In genomic region chr3:141491951-141492310, GRCm38 (mm10) we compare ENCODE assay signal across 9 mouse cellular contexts. TPM values are rescaled to one million over a fixed set of nuclear protein-coding genes. Genes with fewer than 3 reads are reported as not detected.
A peak's percentile ranks its signal among the peaks of the same experiment; 100 is the strongest.
DNase-seq lines count a peak whose midpoint lies in the region; ATAC-seq and TF ChIP-seq lines count a peak whose summit lies in the region.
"Had no signal": no experiment of that assay in that cellular context is flagged by ENCODE, and none has a peak within 500 bp of the region (broad histone marks: within the 10 kb centered on the region; RNA-seq: fewer than 3 reads in every experiment).

No protein-coding gene starts in this region.

- WGBS in neural tube, embryonic 15.5 days: 52% methylated on average over 2 of the region's 2 CpGs
- WGBS in midbrain, embryonic 13.5 days: 56% methylated on average over 2 of the region's 2 CpGs
- WGBS in hindbrain, embryonic 10.5 days: 49% methylated on average over 2 of the region's 2 CpGs

- H3K9ac ChIP-seq in neural tube, embryonic 15.5 days (replicated peaks): no peak overlapping the region
- no peak overlapping the region for H3K9ac ChIP-seq in midbrain, embryonic 13.5 days (replicated peaks)
- H3K9ac ChIP-seq: liver, embryonic 13.5 days had no signal

- no peak for TF ChIP-seq CTCF in gastrocnemius, adult 2 months (IDR thresholded peaks at IDR 0.05)

- H3K36me3 ChIP-seq in neural tube, embryonic 15.5 days: no peaks in the 10 kb centered on the region
- H3K36me3 ChIP-seq in midbrain, embryonic 13.5 days: no peaks in the 10 kb centered on the region
- no peaks in the 10 kb centered on the region for H3K36me3 ChIP-seq in hindbrain, embryonic 10.5 days
- H3K36me3 ChIP-seq: liver, embryonic 13.5 days had no signal

- H3K9me3 ChIP-seq in neural tube, embryonic 15.5 days (replicated peaks): no peaks in the 10 kb centered on the region
- no peaks in the 10 kb centered on the region for H3K9me3 ChIP-seq in midbrain, embryonic 13.5 days
- H3K9me3 ChIP-seq in hindbrain, embryonic 10.5 days: no peaks in the 10 kb centered on the region
- H3K9me3 ChIP-seq: liver, embryonic 13.5 days had no signal

- intact Hi-C loops in gastrocnemius, adult 2 months (cut with DNase I): no loop called here

- no peak overlapping the region for H3K4me2 ChIP-seq in neural tube, embryonic 15.5 days
- H3K4me2 ChIP-seq in midbrain, embryonic 13.5 days (replicated peaks): no peak overlapping the region
- H3K4me2 ChIP-seq: liver, embryonic 13.5 days had no signal

- no peak for ATAC-seq in neural tube, embryonic 15.5 days (ENCODE audit: low FRiP score)
- ATAC-seq in midbrain, embryonic 13.5 days: no peak

- no peaks in the 10 kb centered on the region for H3K27me3 ChIP-seq in neural tube, embryonic 15.5 days (replicated peaks)
- H3K27me3 ChIP-seq in midbrain, embryonic 13.5 days: peaks cover 5% of the 10 kb centered on the region; the same call in 1 of the 2 replicates
- no peaks in the 10 kb centered on the region for H3K27me3 ChIP-seq in hindbrain, embryonic 10.5 days (ENCODE audit: insufficient read depth, poor library complexity, severe bottlenecking)
- H3K27me3 ChIP-seq: liver, embryonic 13.5 days had no signal

- peak; percentile 44 to 55 for DNase-seq in cerebellum, postnatal 10 days
- no peak for DNase-seq in cerebellum, adult 18-20 months
- DNase-seq in neural tube, embryonic 10.5 days (ENCODE audit: extremely low spot score, low spot score): no peak
- DNase-seq in kidney, postnatal 10 days: peak; percentile 76
- DNase-seq in gastrocnemius, adult 2 months: no peak
- DNase-seq in hindbrain, embryonic 10.5 days (ENCODE audit: low spot score): no peak
- DNase-seq: liver, embryonic 13.5 days had no signal

- peak overlapping the region; percentile 33; the same call in 1 of the 2 replicates for H3K27ac ChIP-seq in neural tube, embryonic 15.5 days (replicated peaks)
- H3K27ac ChIP-seq in gastrocnemius, adult 2 months: no peak overlapping the region
- H3K27ac ChIP-seq in midbrain, embryonic 13.5 days: no peak overlapping the region
- no peak overlapping the region for H3K27ac ChIP-seq in hindbrain, embryonic 10.5 days
- H3K27ac ChIP-seq: liver, embryonic 13.5 days had no signal

- H3K4me3 ChIP-seq in neural tube, embryonic 15.5 days (replicated peaks): no peak overlapping the region
- no peak overlapping the region for H3K4me3 ChIP-seq in gastrocnemius, adult 2 months
- no peak overlapping the region for H3K4me3 ChIP-seq in midbrain, embryonic 13.5 days (replicated peaks)
- H3K4me3 ChIP-seq in hindbrain, embryonic 10.5 days: no peak overlapping the region
- H3K4me3 ChIP-seq: liver, embryonic 13.5 days had no signal

- H3K4me1 ChIP-seq in neural tube, embryonic 15.5 days: peaks cover 7% of the 10 kb centered on the region; the same call in 1 of the 2 replicates
- H3K4me1 ChIP-seq in midbrain, embryonic 13.5 days (replicated peaks): peaks cover 8% of the 10 kb centered on the region
- peaks cover 18% of the 10 kb centered on the region for H3K4me1 ChIP-seq in hindbrain, embryonic 10.5 days (replicated peaks)
- H3K4me1 ChIP-seq: liver, embryonic 13.5 days had no signal

RNA-seq across cellular contexts. Expression of gene Unc5c, which starts 26.9 kb away (rescaled TPM):
- 14.8 and 16.7 TPM in 2 replicates for polyA plus RNA-seq in neural tube, embryonic 15.5 days (2015; fragmentation: Nextera tagmentation; extraction: Ambion mirVana)
- total RNA-seq in gastrocnemius, adult 2 months (2021): not detected
- polyA plus RNA-seq in midbrain, embryonic 13.5 days (2015; fragmentation: Nextera tagmentation; extraction: Ambion mirVana): 9.9 and 11.2 TPM in 2 replicates
- polyA plus RNA-seq in hindbrain, embryonic 10.5 days (2016; fragmentation: Nextera tagmentation; extraction: Ambion mirVana): 7.8 and 13.1 TPM in 2 replicates

Comparison
In these comparisons a context has a peak if more than half of its experiments do, and no peak if none do; other contexts are left out.
1. DNase-seq: peak in cerebellum, postnatal 10 days (2 of 2) and kidney, postnatal 10 days (single experiment); none in cerebellum, adult 18-20 months (0 of 2), neural tube, embryonic 10.5 days (single experiment), gastrocnemius, adult 2 months (single experiment) and hindbrain, embryonic 10.5 days (single experiment).